Mouse (Mus musculus) thymus, postnatal 14 days (tissue): Measurements from ENCODE around the gene Krt39.

Experiments
- DNase-seq: peaks from one replicate; pipeline ENCODE4 v3.0.0; 2021

The Krt39 gene

GRCm38 (mm10) chr11:99469228-99469627 lies 51.9 kb downstream of the Krt39 start:
- no peak for DNase-seq

GRCm38 (mm10) chr11:99468566-99468965 lies 52.6 kb downstream of the Krt39 start:
- DNase-seq = no peak

DNA sequence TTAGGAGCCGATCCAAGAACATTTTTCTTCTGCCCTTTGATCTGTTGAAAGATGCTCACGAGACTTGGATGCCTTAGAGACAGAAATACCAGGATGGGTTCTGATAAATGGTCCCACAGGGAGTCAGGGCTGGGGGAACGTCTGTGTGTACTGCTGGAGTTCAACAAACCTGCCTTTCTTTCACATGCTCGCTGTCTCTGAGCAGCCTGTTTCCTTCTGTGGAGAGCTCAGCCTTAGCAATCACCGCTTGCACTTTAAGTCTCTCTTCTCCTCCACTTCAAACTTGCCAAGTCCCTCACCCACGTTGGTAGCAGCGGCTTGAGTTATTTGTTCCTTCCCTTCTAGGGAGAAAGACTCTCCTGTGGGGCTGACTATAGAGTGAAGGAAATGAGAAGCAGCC lies 54.8 kb downstream of the Krt39 start:
- DNase-seq = no peak

DNA sequence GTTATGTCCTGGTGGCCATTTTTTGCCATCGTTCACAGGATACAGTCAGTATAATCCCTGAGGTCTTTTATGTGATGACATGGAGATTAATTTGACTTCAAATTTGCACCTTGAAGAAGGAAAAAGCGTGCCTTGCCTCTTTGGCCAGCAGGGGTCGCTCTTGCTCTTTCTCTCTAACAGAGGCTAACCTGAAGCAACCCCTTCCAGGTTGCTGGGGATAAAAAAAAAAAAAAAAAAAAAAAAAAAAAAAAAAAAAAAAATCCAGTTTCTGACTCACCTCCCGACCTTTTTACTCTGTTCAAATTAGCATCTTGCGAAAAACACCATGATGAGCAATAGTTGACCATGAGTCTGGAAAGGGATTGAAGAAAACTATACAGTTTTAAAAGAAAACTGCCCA lies 56.3 kb downstream of the Krt39 start:
- peak; percentile 70 for DNase-seq
